Mouse (Mus musculus): ENCODE measurements around the gene Ctnnd2.

Gene Ctnnd2

DNA sequence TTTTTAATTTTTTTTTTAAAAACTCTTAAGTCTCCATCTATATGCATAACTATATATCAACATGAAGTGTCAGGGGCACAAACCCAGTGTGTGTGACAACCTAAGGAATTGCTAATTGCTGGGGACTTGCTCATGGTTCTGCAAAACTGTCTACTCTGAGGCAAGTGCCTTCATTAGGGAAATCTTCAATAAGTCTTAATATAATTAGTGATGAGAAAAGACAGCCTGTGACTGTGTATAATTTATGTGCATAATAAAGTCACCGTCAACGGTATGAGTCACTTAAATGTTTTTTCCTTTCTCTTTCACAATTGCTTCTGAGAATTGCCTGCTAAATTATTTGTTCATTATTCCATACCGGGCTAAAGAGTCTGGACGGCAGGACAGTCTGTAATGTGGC lies 228.7 kb downstream of the Ctnnd2 start:
- no peak for DNase-seq

DNA sequence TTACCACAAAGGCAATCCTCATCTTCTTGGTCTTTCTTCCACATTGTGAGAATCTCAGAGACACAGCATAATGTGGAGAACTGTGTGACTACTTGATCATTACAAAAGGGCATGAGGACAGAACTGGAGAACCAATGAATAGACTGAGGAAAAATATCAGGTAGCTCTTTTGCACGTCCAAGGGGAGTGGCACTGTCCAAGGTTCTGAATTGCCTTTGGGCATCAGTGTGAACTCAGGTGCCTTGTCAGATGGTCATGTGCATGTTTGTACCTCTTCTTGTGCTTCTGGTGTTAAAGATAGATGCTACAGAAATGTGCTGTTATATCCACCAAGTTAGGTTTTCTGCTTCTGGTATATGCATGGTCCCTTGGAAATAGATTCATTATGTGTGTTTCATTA lies 233.9 kb downstream of the Ctnnd2 start:
- DNase-seq = no peak

DNA sequence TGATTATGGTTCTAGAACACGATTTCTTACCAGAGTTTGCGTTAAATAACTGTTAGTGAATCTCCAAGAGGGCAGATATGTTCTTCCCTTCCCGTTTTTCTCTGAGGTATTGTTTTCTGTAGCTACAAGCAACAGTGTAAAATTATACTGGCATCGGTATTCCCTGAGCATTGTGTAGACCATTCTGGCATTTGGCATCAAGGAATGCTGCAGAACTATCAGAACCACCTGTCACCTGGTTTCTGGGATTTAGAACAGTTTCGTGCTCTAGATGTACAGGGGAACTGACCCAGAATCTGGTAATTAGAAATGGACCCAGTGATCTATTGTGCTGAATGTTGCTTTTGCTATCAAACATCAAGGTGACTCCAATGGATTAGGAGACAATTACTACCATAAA lies 250.8 kb downstream of the Ctnnd2 start:
- DNase-seq = no peak

DNA sequence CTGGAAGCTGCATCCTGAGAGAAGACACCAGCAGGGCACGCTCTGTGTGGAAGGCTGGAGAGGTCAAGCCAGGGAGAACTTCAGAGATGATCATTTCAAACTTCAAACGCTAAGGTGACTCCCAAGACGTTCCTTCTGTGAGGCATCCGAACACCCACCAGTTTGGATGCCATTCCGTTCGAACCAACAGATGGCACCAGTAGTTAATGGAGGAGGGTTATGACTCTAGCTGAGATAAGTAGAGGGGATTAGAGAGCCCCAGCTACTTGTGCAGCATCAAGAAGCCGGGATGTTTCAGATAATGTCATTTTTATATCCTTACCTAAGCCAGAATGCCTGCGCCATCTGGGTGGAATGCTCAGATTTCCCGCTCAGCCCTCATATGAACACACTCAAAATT lies 251.9 kb downstream of the Ctnnd2 start:
- no peak for DNase-seq

DNA sequence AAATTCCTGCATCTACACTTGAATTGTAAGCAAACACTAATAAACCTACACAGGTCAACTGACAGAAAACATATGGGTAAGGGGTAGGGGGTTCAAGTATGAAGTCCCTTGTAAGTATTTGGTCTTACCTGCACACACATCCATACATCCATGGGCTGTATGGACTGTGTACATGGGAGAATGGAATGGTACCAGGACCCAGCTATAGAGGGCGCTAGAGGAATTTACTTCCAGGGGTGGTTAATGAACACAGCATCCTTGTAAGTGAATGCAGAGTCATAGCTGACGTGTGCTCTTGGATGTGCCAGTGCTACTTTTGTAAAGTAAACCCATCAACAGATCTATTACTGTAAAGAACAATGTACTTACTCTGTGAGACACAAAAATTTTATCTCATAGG lies 254.9 kb downstream of the Ctnnd2 start:
- DNase-seq = peak; percentile 18

DNA sequence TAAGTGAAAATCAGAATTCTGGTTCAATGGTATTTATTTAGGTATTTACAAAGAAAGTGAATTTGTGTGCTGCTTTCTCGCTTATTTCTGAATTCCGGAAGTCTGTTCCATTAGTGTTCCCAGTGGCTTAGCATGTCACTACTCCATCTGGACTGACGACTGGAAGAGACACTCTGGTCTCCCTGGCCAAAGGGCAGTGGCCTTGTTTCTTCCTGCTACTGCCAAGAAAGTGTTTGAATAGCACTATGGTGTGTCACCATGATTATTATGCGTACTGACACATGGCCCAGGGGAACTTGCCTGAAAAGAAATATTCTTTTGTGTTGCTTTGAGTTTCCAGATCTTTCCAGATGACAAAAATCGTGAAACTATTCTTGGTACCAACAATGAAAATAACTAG lies 266.7 kb downstream of the Ctnnd2 start:
- no peak for DNase-seq

DNA sequence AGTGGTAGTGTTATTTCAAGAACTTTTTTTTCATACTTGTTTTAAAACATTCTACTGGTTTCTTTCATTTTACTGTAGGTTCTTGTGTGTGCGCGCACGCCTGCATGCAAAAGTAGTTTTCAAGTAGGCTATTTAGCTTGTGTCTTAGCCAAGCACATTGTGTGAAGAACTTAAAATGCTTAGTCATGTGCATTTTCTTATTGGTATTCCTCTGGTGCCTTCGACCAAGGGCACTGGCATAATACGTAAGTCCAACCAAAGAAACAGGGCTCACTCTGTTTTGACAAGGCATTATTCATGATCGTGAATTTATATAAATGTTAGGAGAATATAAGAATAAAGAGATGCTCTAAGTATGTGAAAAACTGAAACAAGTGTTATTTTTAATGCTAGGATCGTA lies 278.4 kb downstream of the Ctnnd2 start:
- DNase-seq = no peak

DNA sequence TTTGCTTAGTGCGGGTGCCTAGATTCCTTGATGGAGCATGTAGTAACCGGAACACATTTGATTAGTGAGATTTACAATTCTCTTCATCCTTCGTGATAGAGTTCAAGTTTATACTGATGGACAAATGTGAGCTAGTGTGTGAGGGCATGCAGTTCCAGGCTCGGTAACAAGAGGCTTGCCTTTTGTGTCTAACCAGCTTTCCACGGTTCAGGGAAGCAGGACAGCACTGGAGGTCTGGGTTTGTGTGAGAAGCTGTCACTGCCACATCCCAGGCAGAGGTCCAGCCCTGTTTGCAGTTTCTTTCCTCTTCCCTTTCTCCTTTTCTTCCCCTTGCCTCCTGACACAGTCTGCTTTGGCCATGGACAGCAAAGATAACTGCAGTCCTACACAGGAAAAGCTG lies 279.5 kb downstream of the Ctnnd2 start:
- no peak for DNase-seq

DNA sequence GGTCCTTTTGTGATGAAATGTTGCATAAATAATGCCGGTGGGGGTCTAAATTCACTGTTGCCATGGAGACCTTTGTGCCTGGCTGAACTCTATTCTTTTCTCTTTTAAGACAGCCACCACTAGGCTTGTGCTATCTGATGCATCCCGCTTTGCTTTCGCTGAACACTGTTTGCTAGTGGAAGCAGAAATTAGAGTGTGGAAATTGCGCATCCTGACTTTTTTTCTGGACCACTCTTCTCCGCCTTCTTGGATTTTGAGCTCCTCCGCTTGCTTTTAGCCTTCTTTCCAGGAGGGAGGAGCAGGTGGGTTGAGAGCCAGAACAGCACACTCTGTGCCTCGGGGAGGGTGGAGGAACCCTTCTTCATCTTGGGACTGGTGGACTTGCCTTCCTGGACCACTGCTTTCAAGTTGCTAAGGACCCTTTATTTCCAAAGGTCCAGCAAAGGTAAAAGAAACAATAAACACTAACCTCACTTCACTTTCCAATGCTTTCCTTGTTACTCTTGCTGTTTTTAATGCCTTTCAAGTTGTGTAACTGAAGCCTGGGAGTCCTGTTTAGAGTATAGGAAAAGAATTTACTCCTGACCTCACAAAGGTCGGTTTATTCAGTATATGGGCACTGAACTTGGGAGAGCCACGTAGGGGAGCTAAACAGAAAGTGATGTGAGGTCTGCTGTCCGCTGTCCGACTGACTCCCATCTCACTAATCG lies 285.3 kb downstream of the Ctnnd2 start:
- DNase-seq = no peak

DNA sequence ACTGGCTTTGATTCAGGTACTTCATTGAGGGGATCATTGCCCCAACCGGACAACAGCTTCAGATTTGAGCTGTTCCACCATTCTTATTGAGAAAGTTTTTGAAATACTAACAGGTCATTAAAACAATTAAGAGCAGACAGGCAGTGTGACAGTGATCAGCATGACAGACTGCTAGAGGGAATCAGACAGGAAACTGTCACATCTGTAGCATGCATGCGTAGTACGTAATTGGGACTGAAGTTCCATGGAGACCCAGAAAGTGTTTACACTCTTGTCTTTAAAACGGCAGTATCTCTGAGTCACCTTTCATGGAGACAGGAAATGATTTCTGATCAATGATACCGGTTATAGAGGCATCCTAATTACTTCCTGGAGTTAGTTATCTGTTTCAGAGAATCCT lies 286.3 kb downstream of the Ctnnd2 start:
- no peak for DNase-seq

DNA sequence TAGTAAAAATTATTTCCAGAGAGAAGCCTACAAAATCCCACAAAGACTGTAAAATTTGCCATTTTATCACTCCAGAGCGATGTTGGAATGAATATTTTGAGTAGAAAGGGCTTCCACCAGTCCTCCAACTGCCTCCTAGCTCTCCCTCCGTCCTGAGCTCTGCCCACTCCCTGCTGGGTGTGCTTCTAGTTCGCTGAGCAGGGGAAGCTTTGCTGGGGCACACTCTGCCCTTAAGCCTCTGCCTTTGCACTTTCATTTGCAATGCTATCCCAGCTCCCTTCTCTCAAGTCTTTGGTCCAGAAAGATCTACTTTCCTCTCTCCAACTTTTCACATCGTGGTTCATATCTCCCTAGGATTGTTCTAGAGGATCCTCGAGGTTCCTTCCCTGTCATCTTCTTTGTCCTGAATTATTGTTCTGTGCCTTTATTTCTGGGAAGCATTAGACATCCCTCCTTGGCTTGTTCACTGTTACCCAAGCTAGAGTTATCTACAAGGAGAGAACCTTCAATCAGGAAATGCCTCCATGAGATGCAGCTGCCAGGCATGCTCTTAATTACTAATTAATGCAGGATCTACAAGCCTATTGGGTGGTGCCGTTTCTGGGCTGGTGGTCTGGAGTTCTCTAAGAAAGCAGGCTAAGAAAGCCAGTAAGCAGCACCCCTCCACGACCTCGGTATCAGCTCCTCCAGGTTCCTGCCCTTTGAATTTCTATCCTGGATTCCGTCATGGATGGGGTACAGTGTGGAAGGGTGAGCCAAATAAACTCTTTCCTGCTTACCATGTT lies 288.1 kb downstream of the Ctnnd2 start:
- DNase-seq = no peak

DNA sequence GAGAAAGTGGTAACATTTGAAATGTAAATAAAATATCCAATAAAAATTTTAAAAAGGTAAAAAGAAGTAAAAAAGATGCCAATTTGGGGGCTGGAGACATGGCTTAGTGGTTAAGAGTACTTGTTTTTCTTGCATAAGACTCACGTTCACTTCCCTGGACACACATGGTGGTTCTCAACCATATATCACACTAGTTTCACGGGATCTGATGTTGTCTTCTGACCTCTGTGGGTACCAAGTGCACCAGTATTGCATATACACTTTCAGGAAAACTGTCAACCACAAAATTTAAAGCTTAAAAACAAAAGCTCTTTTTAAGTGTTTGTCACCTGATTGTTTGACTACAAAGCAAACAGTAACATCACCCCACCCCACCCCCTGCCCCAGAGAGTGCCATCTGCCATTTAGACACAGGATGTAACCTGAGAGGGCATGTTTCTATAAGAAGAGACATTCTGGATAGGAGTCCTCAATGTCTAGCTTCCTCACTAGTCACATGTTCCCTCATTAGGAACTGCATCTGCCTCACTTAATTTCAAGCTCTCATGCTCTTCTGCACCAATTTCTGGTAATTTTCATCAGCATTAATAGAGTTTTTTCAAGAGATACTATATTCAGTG lies 290.5 kb downstream of the Ctnnd2 start:
- no peak for DNase-seq

DNA sequence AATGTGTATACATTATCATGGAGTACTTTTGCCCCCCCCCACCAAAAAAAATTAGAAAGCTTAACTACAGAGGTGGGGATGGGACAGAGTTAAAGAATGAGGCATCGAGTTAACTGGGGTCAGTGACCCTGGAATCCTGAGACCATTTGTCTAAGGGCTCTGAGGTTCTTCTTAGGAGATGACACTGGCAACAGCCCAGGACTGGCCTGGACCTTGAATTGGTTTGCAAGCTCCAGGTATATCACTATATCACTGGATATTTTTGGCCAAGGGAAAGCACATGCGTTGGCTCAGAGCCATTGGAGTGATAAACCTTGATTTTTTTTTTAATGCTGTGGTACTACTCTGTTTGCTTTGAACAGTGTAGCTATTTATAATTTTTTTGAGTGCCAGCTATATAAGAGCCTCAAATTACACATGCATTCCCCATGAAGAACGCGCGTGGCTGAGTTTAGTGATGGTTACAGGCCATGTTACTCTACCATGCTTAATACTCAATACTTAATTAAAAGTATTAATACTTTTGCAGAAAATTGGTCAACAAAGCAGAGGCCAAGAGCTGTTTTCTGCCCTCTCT lies 291.2 kb downstream of the Ctnnd2 start:
- no peak for DNase-seq

DNA sequence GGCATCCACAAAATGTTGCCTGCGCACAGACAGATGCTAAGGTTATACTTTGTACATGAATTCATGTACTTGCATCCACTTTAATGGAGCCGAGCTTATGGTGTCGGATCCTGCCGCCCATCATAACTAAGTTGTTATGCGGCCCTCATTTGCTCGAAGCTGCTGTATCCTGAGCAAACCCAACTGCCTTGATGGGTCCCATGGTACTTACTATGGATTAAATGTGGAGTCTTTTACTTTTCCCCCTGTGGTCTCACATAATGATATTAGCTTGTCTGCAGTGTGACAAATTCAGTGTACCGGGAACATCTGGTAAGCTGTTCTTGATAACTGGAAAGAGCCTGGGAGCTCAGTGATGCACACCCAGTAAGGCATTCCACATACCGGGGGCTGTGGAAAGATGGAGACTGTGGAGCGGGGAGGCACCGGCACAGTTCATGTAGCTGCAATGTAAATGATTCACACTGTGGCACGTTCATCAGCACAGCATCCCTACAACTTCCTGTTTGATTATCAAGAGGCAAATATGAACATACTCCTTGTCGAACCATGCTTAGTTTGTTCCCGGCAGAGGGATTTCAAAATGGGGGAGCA lies 294.7 kb downstream of the Ctnnd2 start:
- DNase-seq = no peak

DNA sequence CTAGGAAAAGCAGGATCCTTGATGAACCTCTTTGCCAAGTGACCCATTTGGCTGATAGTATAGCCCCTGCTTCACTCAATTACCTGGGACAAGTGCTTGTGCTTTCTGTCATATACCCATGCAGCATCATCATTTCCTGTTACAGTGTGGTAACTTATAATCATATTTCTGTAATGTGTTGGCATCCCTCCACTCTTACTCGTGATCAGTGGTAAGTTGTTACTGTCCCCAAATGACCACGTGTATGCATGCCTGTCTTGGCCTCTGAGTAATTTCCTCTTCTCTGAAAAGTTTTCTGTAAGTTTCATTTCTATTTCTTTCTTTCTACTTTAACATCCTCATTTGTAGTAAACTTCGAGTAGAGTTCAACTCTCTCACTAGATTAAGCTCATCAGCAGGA lies 296.4 kb downstream of the Ctnnd2 start:
- no peak for DNase-seq

DNA sequence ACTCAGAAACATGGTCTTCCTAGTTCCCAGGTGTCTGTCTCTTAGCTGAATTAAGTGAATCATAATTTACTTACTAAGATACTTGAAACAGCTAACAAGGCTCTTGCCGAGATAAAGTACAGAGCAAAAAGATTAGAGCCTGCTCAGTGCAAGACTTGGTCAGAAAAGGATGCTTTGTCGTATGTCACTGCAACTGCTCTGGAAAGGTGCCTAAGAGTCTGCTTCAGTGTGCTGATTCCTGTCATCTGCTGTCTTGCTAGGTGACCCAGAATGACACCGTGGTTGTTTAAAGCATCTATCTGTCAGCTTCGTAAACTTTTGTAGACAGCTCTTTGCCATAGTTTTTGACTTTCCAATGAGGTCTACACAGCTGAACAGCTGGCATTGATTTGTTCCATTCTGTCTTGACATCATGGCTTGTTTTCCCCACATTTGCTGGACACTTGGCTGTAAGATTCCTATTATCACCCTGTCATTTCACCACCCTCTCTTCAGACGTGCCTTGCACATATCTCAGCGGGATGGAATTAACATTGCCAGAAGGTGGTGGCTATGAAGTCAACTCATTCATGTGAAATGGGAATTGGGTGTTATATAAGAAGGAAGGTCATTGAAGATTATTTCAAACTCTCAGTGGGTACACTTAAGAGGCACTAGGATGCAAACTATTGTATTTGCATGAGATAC lies 299.0 kb downstream of the Ctnnd2 start:
- DNase-seq = no peak

DNA sequence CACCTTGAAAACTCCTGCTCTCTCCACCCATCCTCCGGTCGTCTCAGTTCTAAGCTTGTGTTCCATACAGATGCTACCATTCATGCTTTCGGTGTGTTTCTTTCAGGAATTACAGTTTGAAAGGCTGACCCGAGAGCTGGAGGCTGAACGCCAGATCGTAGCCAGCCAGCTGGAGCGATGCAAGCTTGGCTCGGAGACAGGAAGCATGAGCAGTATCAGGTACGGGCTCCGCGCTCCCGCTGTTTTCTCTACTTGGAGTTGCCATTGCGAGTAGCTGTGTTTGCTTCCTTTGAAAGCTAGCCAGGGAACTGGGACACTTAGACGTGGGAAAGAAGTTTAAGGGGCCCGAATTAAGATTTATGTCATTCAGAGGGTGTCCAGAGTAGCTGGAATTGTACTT lies 308.3 kb downstream of the Ctnnd2 start:
- DNase-seq = no peak

DNA sequence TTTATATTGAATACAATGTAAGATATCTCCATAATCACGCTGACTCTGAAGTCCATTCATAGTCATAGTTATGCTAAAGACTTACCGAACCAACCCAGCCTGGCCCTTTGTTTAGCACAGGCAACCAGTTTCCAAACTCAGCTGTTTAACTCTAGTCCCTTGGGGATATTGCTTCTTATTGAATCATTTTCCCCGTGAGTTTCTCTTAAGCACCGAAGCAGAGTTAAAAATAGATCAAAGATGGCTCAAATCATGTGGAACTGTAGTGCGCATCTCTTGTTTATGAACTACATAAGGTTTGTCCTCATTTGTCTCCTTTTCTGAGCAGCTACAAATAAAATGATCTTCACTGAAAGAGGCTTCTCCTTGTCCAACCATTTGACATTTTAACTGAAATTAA lies 334.1 kb downstream of the Ctnnd2 start:
- no peak for DNase-seq

DNA sequence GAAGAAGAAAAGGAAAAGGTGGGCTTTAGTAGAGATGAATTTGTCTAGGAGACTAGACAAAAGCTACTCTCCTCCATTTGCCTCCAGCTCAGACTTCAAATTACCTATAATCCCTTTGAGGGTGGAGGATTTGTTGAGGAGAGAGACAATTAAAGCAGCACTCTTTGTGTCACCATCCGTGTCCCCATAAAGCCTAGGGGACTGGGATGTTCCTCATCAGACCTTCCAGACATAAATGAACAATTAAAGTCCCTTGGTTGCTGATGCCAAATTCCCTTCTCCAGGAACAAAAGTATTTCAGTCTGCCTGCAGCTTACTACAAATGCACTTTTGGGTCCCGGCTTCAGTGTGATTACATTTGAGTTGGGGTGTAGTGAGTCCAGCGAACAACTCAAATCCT lies 340.1 kb downstream of the Ctnnd2 start:
- DNase-seq = no peak

DNA sequence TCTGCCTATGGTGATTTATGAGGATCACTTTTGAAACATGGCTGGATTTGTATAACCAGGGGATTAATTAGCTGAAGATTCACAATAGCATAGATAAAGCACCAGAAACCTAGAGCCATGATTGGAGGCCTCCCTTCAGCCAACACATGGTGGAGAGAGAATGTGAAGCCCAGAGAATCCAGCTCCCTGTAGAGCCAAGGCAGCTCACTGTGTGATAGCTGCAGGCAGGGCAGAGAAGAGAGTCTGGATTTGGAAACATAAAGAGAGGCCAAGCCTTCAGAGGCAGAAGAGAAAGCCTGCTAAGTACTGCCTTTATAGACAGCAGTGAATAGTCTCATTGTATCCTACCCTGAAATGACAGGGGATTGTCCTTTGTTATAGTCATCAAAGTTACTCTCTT lies 340.7 kb downstream of the Ctnnd2 start:
- DNase-seq = no peak

DNA sequence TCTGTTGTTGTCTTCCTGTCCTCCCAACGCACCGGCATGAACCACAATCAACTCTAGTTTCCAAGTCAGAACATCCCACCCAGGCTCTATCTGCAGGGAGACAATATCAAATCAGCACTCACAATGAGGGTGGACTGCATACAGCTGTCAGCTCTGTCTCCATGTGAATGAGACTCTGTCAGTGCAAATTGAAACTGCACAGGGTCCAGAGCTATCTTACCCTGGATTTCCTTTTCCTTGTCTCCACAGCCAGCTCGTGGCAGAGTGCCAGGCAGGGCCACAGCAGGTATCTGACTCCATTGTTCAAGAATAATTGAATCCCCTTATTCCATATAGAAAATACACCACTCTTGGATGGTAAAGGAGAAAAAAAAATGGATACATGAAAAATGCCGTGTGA lies 343.0 kb downstream of the Ctnnd2 start:
- DNase-seq = no peak

DNA sequence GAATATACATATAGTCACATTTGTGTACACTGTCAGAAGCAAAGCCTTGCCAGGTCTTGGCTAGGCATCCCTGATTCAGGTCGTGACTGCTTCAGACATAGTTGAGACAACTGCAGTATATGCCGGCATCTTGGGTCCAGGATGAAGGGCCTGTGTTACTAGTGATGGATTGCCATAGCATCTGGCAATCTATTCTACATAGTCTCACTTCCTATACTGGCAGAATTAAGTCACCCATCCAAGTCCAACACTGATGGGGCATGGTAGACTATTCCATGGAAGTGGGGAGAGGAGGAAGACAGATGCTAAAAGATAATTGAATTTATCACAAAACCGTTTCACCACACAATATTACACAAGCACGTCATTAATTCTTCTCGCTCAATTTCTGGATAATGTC lies 369.1 kb downstream of the Ctnnd2 start:
- no peak for DNase-seq

DNA sequence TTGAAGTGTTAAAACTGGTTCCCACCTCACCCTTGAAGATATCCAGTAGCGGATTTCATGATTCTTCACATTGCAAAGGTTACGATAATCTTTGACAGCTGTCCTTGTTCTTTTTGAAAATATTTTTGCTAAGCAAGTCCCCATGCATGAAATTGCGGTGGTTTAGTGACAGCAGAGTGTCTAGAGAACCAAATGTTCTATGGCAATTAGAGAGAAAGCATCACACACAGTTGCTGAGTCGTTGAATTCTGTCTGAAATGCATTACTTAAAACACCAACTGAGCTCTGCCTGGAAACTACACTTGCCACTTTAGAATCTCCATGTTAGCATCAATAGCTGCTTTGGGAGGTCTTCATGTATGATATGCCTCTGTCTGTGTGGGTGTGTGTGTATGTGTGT lies 375.9 kb downstream of the Ctnnd2 start:
- DNase-seq = no peak

All from thymus, postnatal 14 days (tissue).